Mouse (Mus musculus): Measurements from ENCODE around the gene Tigd2.
A peak's percentile ranks its signal among the peaks of the same experiment; 100 is the strongest.
"Not testable (repeated sequence)": the region's sequence is repeated elsewhere in the genome, so short reads cannot be mapped to it uniquely, and the experiment has no call there.

Tigd2 gene

GRCm38 (mm10) chr6:59208685-59209298, at the start of gene Tigd2:
Gene Tigd2, plus strand, starts transcription at chr6:59208870.
- peak; percentile 60 for DNase-seq (ENCODE audit: low read depth, low spot score)

- DNase-seq (ENCODE audit: low read depth, low spot score): no peak
These were observed 46.7 kb upstream of the Tigd2 start for GRCm38 (mm10) chr6:59161801-59162478.

DNA sequence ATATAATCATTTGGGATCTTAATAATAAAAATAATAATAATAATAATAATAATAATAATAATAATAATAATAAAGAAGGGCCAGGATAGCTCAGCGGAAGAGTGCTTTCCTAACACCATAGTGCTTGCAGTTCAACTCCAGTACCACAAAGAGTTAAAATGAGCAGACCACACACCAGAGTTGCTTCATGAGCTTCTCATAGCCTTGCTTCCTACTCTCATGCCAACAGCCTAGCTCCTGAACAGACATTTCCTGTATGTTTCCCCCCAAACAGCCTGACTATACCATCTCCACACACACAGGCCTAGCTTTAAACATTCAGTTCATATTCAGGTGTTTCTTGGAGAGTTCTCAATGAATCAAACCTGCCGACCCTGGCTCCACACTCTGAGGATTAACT, 45.8 kb upstream of the Tigd2 start:
- no peak for DNase-seq (ENCODE audit: low read depth, low spot score)

- DNase-seq (ENCODE audit: low read depth, low spot score): no peak
These were observed 45.3 kb upstream of the Tigd2 start for GRCm38 (mm10) chr6:59163407-59163806.

DNA sequence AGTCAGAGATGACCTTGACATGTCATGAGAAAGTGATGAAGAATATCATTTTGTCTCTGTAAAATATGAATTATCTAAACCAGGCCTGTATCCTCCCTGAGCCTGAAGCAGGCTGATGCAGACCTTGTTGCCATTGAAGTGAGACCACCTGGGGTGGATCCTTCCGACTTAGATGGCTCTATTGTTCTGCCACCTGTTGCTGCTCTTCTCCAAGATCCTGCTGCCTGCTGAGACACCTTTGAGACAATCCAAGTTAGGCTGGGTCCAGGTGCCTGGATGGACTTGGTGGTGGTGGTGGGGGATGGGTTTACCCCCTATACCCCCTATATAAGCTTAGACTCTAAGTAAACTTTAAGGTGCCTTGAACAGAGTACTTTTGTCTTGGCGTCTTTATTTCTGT, 39.7 kb upstream of the Tigd2 start:
- DNase-seq (ENCODE audit: low read depth, low spot score): peak; percentile 34

DNA sequence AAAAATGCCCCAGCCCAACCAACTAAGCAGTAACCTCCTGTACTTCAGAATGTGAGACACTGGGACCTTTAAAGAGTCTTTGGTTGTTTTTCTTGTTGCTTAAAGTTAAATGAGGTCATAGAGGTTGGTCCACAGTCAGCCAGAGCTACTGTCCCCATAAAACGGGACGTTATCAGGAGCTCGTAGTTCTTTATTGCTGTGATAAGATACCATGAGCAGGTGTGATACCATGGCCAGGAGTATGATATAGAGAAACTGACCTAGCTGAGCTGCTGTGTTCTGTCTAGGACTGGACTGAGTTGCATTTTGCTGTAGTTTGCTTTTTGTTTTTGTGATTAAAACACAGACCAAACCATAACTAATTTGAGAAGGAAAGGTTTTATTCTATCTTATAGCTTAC, 37.4 kb upstream of the Tigd2 start:
- no peak for DNase-seq (ENCODE audit: low read depth, low spot score)

GRCm38 (mm10) chr6:59173940-59174339, 34.7 kb upstream of the Tigd2 start:
- no peak for DNase-seq (ENCODE audit: low read depth, low spot score)

DNA sequence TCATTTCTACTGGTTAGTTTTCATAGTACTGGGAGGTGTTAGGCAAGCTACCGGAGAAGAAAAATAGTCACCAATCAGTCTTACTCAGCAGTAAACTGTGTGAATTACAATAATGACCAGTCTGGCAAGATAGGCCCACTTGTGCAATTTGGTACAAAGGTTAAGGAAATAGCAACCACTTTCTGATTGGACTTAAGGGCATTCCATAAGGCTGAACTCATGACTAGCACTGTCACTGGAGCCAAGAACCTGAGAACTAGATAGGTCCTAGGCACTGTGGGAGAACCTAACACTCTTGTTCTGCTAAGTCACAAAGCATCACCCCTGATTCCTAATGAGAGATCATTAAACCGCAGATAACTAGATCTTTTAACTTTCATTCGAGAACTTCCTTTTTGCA, 30.6 kb upstream of the Tigd2 start:
- no peak for DNase-seq (ENCODE audit: low read depth, low spot score)

GRCm38 (mm10) chr6:59180376-59180996, 28.2 kb upstream of the Tigd2 start:
- DNase-seq (ENCODE audit: low read depth, low spot score): peak; percentile 36

DNA sequence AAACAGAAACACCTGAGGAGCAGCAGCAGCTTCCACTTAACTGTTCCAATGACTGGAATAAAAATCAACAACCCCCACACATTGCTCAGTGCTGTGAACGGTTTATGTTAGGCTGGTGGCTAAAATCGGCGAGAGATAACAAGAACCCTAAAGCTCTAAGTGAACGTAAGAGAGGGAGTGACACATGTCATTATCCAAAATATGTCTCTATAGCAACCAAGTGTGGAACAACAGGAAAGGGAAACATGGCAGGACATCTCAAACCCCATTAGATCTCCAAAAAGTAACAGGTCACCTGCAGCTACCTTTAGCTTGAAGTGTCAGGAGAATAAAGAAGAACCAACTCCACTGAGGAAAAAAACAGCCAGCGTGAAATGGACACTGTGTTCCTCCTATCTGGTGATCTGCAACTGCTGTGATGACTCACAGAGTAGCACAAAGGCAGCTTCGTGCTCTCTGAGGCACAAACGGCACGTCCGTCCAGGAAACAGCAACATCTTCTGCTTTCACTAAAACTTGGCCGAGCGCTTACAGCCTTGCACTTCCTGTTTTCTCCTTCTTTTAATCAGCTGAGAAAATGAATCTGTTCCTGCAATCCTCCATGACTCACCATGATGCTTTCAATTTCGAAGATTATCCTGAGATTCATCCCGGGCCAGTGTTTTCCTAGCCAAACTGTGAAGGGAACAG, 23.5 kb upstream of the Tigd2 start:
- no peak for DNase-seq (ENCODE audit: low read depth, low spot score)

DNA sequence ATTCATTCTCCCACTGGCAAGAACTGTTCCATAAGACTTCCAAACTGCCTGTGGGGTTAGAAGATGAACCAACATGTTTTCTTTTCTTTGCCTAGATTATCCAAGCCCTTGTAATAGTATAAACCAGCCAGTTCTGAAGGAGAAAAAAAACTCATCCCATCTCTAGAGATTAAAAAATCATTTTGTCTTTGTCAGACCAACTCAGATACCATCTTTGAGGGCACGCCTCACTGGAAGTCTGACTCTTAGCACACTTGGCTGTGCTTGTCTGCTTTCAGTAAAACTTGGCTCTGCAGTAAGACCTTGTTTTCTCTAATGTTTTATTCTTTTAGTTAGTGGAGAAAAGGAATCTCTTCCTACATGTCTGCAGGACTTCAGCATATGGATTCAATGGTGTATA, 18.7 kb upstream of the Tigd2 start:
- no peak for DNase-seq (ENCODE audit: low read depth, low spot score)

- not testable (repeated sequence) for DNase-seq (ENCODE audit: low read depth, low spot score)
These were observed 14.2 kb upstream of the Tigd2 start for GRCm38 (mm10) chr6:59194518-59194917.

GRCm38 (mm10) chr6:59195849-59196635, 12.6 kb upstream of the Tigd2 start:
- DNase-seq (ENCODE audit: low read depth, low spot score): no peak

DNA sequence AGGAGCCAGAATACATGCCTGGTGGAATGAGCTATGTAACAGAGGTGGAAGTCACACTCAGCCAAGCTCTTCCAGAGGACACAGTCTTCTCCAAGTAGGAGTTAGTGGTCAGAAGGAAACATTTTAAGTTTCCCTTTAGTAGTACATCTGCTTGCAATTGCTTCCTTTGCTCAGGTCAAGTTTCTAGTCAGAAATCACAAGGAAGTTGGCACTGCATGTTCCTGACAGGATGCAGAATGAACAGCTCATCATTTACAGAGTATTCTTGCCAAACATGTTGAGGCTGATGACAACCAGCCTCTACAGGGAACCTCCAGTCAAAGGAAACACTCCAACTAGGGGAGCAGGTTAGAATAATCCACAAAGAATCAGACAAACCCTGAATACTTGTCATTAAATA, 11.9 kb upstream of the Tigd2 start:
- no peak for DNase-seq (ENCODE audit: low read depth, low spot score)

DNA sequence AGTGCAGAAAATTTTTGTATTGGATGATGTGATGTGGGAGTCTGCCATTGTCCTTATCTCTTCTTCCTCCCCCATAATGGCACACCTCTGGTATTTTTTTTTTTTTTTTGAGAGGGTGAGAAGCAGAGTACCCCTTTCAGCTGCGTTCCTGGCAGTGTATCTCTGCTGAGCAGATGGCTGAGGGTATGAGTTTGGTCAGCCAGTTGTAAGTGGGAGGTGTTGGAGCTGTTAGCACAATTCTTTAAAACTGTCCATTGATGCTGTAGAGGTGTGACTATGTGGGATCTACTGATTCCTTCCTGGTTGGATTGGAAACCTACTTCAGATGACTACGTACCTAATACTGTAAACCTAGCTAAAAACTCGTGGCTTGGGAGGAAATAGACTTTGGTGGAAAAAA, 10.3 kb upstream of the Tigd2 start:
- DNase-seq (ENCODE audit: low read depth, low spot score): no peak

DNA sequence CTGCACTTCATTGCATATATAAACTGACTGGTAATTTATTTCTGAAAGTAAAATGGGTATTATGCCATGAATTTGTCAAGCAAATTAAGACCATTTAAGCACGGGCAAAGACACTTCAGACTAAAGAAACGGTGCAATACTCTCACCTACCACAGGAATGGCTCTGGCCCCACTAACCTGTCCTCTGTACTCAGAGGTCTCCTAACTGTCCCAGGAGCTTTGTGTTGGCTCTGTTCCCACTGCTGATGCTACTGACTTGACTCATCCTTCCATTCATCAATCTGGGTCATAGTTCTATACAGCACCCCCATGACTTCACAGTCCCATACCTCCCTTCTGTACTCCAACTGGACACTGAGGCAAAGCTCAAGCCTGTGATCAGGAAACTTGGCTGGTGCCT, 9.6 kb upstream of the Tigd2 start:
- no peak for DNase-seq (ENCODE audit: low read depth, low spot score)

- no peak for DNase-seq (ENCODE audit: low read depth, low spot score)
These were observed 1.1 kb upstream of the Tigd2 start for GRCm38 (mm10) chr6:59207561-59207960.

GRCm38 (mm10) chr6:59209299-59209707, 633 bp downstream of the Tigd2 start:
- no peak for DNase-seq (ENCODE audit: low read depth, low spot score)

DNA sequence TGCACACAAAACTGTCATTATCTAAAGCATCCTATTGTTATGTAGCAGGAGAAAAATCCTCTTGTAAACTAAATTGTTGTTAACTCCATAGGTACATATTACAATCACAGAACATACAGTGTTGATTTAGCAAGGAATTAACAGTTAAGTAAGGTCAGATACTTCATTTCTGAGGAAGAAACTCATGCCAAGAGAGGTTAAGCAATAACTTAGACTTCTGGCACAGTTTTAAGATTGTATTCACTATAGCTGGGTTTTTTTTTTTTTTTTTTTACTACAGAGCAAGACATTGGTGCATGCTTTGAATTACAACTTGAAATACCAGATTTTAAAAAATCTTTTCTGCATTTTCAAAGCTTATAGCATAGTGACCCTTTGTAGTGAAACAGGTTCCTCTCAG, 24.5 kb downstream of the Tigd2 start:
- DNase-seq (ENCODE audit: low read depth, low spot score): no peak

DNA sequence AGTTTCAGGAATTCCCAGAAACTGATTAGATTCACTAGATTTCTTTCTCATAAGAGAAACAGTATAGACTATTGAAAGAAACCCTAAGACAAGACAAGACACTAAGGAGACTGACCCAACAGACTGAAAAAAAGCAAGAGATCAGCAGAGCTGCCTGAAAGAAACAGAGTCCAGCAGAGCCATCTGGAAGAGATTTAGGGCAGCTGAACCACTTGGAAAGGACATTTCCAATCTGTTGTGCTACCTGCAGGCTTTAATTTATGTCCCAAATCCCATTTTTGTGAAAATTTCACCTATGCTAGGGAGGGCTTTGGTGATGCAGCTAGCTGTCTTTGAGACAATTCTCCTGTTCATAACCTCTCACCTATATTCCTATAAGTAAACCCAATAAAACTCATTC, 25.0 kb downstream of the Tigd2 start:
- no peak for DNase-seq (ENCODE audit: low read depth, low spot score)

- DNase-seq (ENCODE audit: low read depth, low spot score): peak; percentile 1
These were observed 41.0 kb downstream of the Tigd2 start for GRCm38 (mm10) chr6:59249675-59250074.

GRCm38 (mm10) chr6:59250536-59250935, 41.9 kb downstream of the Tigd2 start:
- DNase-seq (ENCODE audit: low read depth, low spot score): peak; percentile 1
